Mouse (Mus musculus) kidney, embryonic 14.5 days (tissue): Measurements from ENCODE around the gene Supt16. TPM values are rescaled to one million over a fixed set of nuclear protein-coding genes. Genes with fewer than 3 reads are reported as not detected.

Experiments
- ATAC-seq: fragments of 200-750 bp; cut with Nextera tagmentation; 2 replicates; pipeline ENCODE4 v1.8.0; 2017; ENCODE audit warnings: moderate number of reproducible peaks, mild to moderate bottlenecking, moderate TSS enrichment, moderate library complexity; ENCODE audit not compliant: low FRiP score, low TSS enrichment
- H3K27ac ChIP-seq: fragments of 300-500 bp; sonication (generic); 2 replicates; pipeline ENCODE4 v1.5.1; 2014; ENCODE audit warnings: low read depth, mild to moderate bottlenecking, low read length, moderate library complexity, mixed read lengths
- H3K27me3 ChIP-seq: fragments of 300-500 bp; sonication (generic); 2 replicates; pipeline ENCODE4 v1.6.1; 2014; ENCODE audit warnings: mild to moderate bottlenecking, low read length; ENCODE audit not compliant: control insufficient read depth, insufficient read depth
- H3K36me3 ChIP-seq: fragments of 300-500 bp; sonication (generic); 2 replicates; pipeline ENCODE4 v1.6.1; 2014; ENCODE audit warnings: low read length, mixed read lengths; ENCODE audit not compliant: control insufficient read depth, insufficient read depth
- H3K4me1 ChIP-seq: fragments of 300-500 bp; sonication (generic); 2 replicates; pipeline ENCODE4 v1.6.1; 2014; ENCODE audit warnings: low read length, mixed read lengths; ENCODE audit not compliant: control insufficient read depth, insufficient read depth
- H3K4me2 ChIP-seq: fragments of 300-500 bp; sonication (generic); replicated peaks from 2 replicates; pipeline ENCODE4 v1.6.1; 2014; ENCODE audit warnings: low read depth, mild to moderate bottlenecking, low read length
- H3K4me3 ChIP-seq: fragments of 300-500 bp; sonication (generic); 2 replicates; pipeline ENCODE4 v1.5.1; 2014; ENCODE audit warnings: mild to moderate bottlenecking, low read length
- H3K9ac ChIP-seq: fragments of 300-500 bp; sonication (generic); 2 replicates; pipeline ENCODE4 v1.6.1; 2014; ENCODE audit warnings: low read depth, mild to moderate bottlenecking, low read length, moderate library complexity
- H3K9me3 ChIP-seq: fragments of 300-500 bp; sonication (generic); 2 replicates; pipeline ENCODE4 v1.6.1; 2016; ENCODE audit warnings: low read length; ENCODE audit not compliant: control insufficient read depth
- WGBS: fragments of 180-500 bp; shearing (Covaris S2); extraction: QIAGEN DNeasy Blood & Tissue Kit; methylation state at CpG from one replicate; pipeline ENCODE4 v1.1.7; 2014; 5-methylcytosine and 5-hydroxymethylcytosine counted together
- polyA plus RNA-seq: library from polyadenylated mRNA; unstranded; fragments of >200 nt; fragmentation: Nextera tagmentation; extraction: Ambion mirVana; gene quantifications from 2 replicates; pipeline ENCODE4 v1.2.1, GENCODE M21; 2014

Gene Supt16
- polyA plus RNA-seq, 1 experiment from 2014 or later = 111 TPM

- Histone ChIP-seq H3K9ac (no peak overlapping the region), H3K27ac (no peak overlapping the region), H3K36me3 (peaks cover 19% of the 10 kb centered on the region), H3K4me2 (no peak overlapping the region), H3K4me1 (no peaks in the 10 kb centered on the region), H3K9me3 (no peaks in the 10 kb centered on the region), H3K4me3 (no peak overlapping the region), H3K27me3 (no peaks in the 10 kb centered on the region)
- ATAC-seq = no peak
- 88% methylated on average over 2 of the region's 2 CpGs for WGBS
Observed at GRCm38 (mm10) chr14:52155008-52155407, 42.2 kb downstream of the Supt16 start.

- Histone ChIP-seq H3K4me2 (no peak overlapping the region), H3K4me3 (no peak overlapping the region), H3K9ac (no peak overlapping the region), H3K36me3 (no peaks in the 10 kb centered on the region), H3K4me1 (no peaks in the 10 kb centered on the region), H3K27me3 (no peaks in the 10 kb centered on the region), H3K27ac (no peak overlapping the region), H3K9me3 (no peaks in the 10 kb centered on the region)
- 68% methylated on average over 3 of the region's 3 CpGs for WGBS
- ATAC-seq = no peak
Observed at GRCm38 (mm10) chr14:52152613-52153012, 44.6 kb downstream of the Supt16 start.

- ATAC-seq = no peak
- WGBS = 45% methylated on average over 7 of the region's 7 CpGs
Observed at GRCm38 (mm10) chr14:52152179-52152578, 45.0 kb downstream of the Supt16 start.

GRCm38 (mm10) chr14:52149888-52150287 lies 47.3 kb downstream of the Supt16 start:
- Histone ChIP-seq H3K9ac (no peak overlapping the region), H3K36me3 (no peaks in the 10 kb centered on the region), H3K27me3 (no peaks in the 10 kb centered on the region), H3K9me3 (no peaks in the 10 kb centered on the region), H3K4me3 (no peak overlapping the region), H3K27ac (no peak overlapping the region), H3K4me1 (no peaks in the 10 kb centered on the region), H3K4me2 (no peak overlapping the region)
- WGBS = 71% methylated on average over 4 of the region's 4 CpGs
- no peak for ATAC-seq

More at GRCm38 (mm10) chr14:52152179-52152578, 45.0 kb downstream of the Supt16 start:
- Histone ChIP-seq H3K4me3 (no peak overlapping the region), H3K27me3 (no peaks in the 10 kb centered on the region), H3K36me3 (no peaks in the 10 kb centered on the region), H3K9ac (no peak overlapping the region), H3K4me2 (no peak overlapping the region), H3K9me3 (no peaks in the 10 kb centered on the region), H3K4me1 (no peaks in the 10 kb centered on the region), H3K27ac (no peak overlapping the region)

- Histone ChIP-seq H3K27me3 (no peaks in the 10 kb centered on the region), H3K4me1 (no peaks in the 10 kb centered on the region), H3K4me3 (no peak overlapping the region), H3K27ac (no peak overlapping the region), H3K9me3 (no peaks in the 10 kb centered on the region), H3K4me2 (no peak overlapping the region), H3K36me3 (no peaks in the 10 kb centered on the region), H3K9ac (no peak overlapping the region)
- ATAC-seq = no peak
- WGBS = 68% methylated on average over 4 of the region's 4 CpGs
Observed at GRCm38 (mm10) chr14:52146540-52146939, 50.7 kb downstream of the Supt16 start.

- Histone ChIP-seq H3K36me3 (no peaks in the 10 kb centered on the region), H3K4me3 (no peak overlapping the region), H3K9ac (no peak overlapping the region), H3K4me1 (peaks cover 7% of the 10 kb centered on the region; the same call in 1 of the 2 replicates), H3K4me2 (no peak overlapping the region), H3K27me3 (no peaks in the 10 kb centered on the region), H3K9me3 (no peaks in the 10 kb centered on the region), H3K27ac (no peak overlapping the region)
- no peak for ATAC-seq
- WGBS = 84% methylated on average over 4 of the region's 4 CpGs
Observed at GRCm38 (mm10) chr14:52144165-52144564, 53.1 kb downstream of the Supt16 start.

GRCm38 (mm10) chr14:52141445-52142127 lies 55.6 kb downstream of the Supt16 start:
- no peaks in the 10 kb centered on the region for H3K36me3 ChIP-seq
- H3K9ac ChIP-seq = no peak overlapping the region
- peak overlapping the region; percentile 29; the same call in 1 of the 2 replicates for H3K4me2 ChIP-seq
- 0 out of 2 replicates have a peak, but pooled peaks have one; percentile 51 for ATAC-seq
- H3K27ac ChIP-seq = no peak overlapping the region
- no peaks in the 10 kb centered on the region for H3K9me3 ChIP-seq
- no peaks in the 10 kb centered on the region for H3K27me3 ChIP-seq
- no peak overlapping the region for H3K4me3 ChIP-seq
- WGBS = 74% methylated on average over 16 of the region's 16 CpGs
- peaks cover 7% of the 10 kb centered on the region; the same call in 1 of the 2 replicates for H3K4me1 ChIP-seq

- H3K9ac ChIP-seq = no peak overlapping the region
Observed at GRCm38 (mm10) chr14:52140577-52141444, 56.4 kb downstream of the Supt16 start.

GRCm38 (mm10) chr14:52133584-52133983 lies 63.6 kb downstream of the Supt16 start:
- no peaks in the 10 kb centered on the region for H3K27me3 ChIP-seq
- 86% methylated on average over 5 of the region's 5 CpGs for WGBS
- H3K4me1 ChIP-seq = no peaks in the 10 kb centered on the region
- no peak for ATAC-seq
- no peak overlapping the region for H3K27ac ChIP-seq
- no peaks in the 10 kb centered on the region for H3K36me3 ChIP-seq
- no peak overlapping the region for H3K4me3 ChIP-seq
- H3K4me2 ChIP-seq = no peak overlapping the region
- H3K9ac ChIP-seq = no peak overlapping the region
- H3K9me3 ChIP-seq = no peaks in the 10 kb centered on the region

More at GRCm38 (mm10) chr14:52140577-52141444, 56.4 kb downstream of the Supt16 start:
- peaks cover 7% of the 10 kb centered on the region; the same call in 1 of the 2 replicates for H3K4me1 ChIP-seq
- 36% methylated on average over 19 of the region's 19 CpGs for WGBS
- H3K27ac ChIP-seq = no peak overlapping the region
- H3K27me3 ChIP-seq = no peaks in the 10 kb centered on the region
- no peak overlapping the region for H3K4me3 ChIP-seq
- peak overlapping the region; percentile 29 for H3K4me2 ChIP-seq
- H3K9me3 ChIP-seq = no peaks in the 10 kb centered on the region
- ATAC-seq = no peak
- H3K36me3 ChIP-seq = no peaks in the 10 kb centered on the region
